Mouse (Mus musculus): ENCODE results near the gene Dlg3.

The Dlg3 gene

GRCm38 (mm10) chrX:100767181-100767884 is at the start of gene Dlg3:
TSS of gene Dlg3 (plus strand) at chrX:100767722.
- peak; percentile 39 for DNase-seq (ENCODE audit: low read depth, low spot score)

DNA sequence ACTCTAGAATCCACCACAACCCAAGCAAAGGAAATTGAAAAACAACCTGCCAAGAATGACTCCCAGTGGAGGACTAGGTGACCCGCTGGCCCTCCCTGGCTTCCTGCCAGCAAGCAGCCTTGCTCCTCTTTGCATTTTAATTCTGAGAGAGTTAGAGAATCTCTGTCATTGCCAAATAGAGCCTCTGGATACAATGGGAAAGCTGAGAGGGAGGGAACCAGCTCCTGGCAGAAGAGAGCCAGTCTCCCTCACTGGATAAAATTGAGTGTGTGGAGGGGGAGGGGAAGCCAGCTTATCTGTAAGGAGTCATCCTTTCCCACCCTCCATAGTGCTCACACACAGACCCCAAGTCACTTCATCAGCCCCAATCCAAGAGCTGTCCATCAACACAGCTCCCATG is 38.6 kb upstream of the Dlg3 start:
- no peak for DNase-seq (ENCODE audit: low read depth, low spot score)

DNA sequence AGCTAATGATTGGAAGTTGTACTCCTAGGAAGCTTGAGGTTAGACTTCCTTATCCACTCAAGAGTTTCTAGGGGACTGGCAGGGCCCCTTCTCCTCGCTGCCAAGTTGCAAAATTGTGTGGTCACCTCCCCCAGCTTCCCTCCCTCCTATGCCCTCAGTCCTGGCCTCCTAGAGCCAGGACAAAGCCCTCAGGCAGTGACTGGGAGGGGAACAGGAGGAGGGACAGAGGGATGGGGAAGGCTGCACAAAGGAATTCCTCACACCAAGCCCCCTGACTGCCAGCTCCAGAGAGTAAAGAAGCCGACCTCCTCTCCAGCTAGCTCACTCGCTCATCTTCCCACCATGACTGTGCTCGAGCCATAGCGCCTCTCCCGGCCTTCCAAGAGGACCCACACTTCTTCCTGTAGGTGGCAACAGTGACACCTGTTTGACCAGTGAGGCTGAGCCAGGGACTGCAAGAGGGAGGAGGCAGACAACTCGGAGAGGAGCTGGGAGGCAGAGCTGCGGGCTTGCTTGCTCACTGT is 37.8 kb upstream of the Dlg3 start, which contains the start of gene Gdpd2:
Gene Gdpd2, plus strand, starts transcription at position 209 of the 524 bp plus-strand sequence.
- peak; percentile 22 for DNase-seq (ENCODE audit: low read depth, low spot score)

- no peak for DNase-seq (ENCODE audit: low read depth, low spot score)
These were observed 37.3 kb upstream of the Dlg3 start for GRCm38 (mm10) chrX:100730266-100730665.

- no peak for DNase-seq (ENCODE audit: low read depth, low spot score)
These were observed 33.2 kb upstream of the Dlg3 start for GRCm38 (mm10) chrX:100734359-100734758.

GRCm38 (mm10) chrX:100738918-100739317 is 28.6 kb upstream of the Dlg3 start:
- no peak for DNase-seq (ENCODE audit: low read depth, low spot score)

- no peak for DNase-seq (ENCODE audit: low read depth, low spot score)
These were observed 28.1 kb upstream of the Dlg3 start for GRCm38 (mm10) chrX:100739443-100739842.

DNA sequence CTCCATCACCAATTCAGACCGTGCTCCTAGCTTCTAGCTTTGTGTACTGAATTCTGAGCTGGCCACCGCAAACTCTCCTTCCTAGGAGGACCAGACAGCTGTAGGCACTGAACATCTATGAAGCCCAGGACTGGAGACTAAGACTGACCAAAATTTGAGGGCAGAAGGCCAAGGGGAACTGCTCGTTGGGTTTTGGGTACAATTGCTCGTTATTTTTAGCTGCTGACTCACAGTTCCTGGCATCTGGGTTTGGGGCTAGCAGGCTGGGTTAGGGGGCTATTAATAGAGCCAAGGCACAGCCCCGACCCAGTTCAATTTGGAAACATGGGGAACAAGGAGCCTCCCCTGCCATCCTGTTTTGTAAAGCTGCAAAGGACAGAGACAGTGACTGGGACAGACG is 26.7 kb upstream of the Dlg3 start:
- DNase-seq (ENCODE audit: low read depth, low spot score), result no peak

GRCm38 (mm10) chrX:100741940-100742339 is 25.6 kb upstream of the Dlg3 start:
- peak; percentile 41 for DNase-seq (ENCODE audit: low read depth, low spot score)

DNA sequence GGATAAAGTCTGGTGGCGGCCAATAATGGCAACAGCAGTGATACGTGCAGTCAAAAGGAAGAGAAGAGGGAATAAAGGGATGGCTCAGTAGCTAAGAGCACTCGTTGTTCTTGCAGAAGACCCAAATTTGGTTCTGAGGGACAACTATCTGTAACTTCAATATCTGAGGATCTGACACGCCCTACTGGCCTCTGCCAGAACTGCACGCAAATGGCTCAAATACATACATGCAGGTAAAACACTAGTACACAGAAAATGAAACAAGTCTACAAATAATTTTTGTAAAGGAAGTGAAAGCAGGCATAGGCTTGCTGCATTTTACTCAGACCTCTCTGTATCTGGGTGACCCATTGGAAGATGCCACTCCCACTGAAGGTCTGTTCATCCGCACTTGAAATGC is 1.7 kb upstream of the Dlg3 start:
- no peak for DNase-seq (ENCODE audit: low read depth, low spot score)

- DNase-seq (ENCODE audit: low read depth, low spot score), result no peak
These were observed 534 bp downstream of the Dlg3 start for GRCm38 (mm10) chrX:100767885-100768626.

GRCm38 (mm10) chrX:100769281-100769680 is 1.8 kb downstream of the Dlg3 start:
- DNase-seq (ENCODE audit: low read depth, low spot score), result no peak

- DNase-seq (ENCODE audit: low read depth, low spot score), result no peak
These were observed 6.9 kb downstream of the Dlg3 start for GRCm38 (mm10) chrX:100774341-100774811.

GRCm38 (mm10) chrX:100775405-100775804 is 7.9 kb downstream of the Dlg3 start:
- no peak for DNase-seq (ENCODE audit: low read depth, low spot score)

DNA sequence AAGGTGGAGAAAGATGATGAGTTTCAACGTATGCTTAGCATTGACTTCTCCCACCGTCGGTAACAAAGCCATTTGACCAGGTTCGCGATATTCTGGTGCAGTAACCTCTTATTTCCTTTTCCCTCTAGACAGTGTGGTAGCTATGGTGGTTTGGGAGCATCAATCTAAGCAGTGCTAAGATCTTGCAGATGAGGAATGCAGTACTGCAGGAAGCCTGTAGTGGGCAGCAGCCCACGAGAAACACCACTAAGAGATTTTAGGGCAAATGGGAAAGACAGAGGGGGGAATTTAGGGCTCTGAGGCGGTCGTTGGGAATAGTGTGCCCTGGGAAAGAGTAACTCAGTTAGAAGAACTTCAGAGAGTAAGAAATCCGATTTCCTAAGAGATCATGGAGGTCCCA is 9.0 kb downstream of the Dlg3 start:
- peak; percentile 45 for DNase-seq (ENCODE audit: low read depth, low spot score)

GRCm38 (mm10) chrX:100776985-100777654 is 9.6 kb downstream of the Dlg3 start:
- peak; percentile 67 for DNase-seq (ENCODE audit: low read depth, low spot score)

DNA sequence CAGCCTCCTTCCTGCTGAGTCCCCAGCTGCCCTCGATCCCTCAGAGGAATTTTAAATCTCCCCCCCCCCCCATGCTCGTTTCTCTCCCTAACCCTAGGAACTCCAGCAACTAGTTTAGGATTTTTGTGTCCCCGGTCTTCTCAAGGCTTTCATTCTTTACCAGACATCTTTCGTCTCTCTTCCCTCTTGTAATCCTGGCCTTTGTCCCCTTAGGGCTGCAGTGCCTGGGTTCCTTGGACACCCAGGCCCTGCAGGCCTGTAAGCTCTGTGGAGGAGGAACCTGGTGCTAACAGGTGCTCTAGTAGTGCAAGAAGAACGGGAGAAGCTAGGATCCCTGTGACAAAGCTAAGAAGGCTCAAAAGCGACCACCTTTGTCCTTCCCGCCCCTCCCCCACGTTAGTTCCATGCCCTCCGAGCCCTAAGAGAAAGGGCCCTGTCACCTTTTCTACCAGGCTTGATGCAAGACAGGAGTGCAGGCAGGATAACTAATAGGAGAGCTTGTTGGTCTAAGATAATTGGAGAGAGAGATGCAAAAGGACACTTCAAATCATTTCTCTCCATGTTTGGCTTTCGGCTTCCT is 10.2 kb downstream of the Dlg3 start:
- no peak for DNase-seq (ENCODE audit: low read depth, low spot score)

DNA sequence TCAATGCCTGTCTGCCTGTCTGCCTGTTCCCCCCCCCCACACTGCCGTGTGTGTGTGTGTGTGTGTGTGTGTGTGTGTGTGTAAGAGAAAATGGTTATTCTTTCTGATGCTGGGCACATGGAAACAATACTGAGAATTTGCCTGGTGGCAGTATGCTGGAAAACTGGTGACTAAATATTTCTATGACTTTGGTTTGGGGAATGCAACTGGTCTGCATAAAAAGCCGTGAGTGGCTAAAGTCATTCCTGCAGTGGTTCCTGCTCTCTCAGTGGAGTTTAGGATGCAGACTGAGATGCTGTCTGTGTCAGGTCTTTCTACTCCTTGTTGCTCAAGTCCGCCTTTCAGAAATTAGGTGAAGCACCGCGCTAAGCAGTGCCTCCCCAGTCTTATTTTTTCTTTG is 10.9 kb downstream of the Dlg3 start:
- DNase-seq (ENCODE audit: low read depth, low spot score), result no peak

DNA sequence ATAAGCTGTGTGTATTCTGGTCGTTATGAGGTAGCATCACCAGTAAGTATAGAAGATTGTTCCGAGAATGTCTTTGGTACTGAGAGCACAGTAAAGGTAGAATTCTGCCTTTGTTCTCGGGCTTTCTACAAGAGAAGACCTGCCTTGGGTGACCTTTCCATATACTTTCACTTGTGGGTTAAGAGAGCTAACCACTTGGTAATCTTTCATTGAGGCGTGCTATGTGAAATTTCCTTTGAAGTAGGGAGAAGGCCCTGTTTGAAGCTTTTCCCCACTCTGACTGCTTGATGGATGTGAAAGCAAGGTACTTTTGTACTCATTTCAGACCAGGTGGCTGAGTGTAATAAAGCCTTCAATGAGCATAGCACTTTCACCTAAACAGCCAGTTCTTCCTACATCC is 21.8 kb downstream of the Dlg3 start:
- no peak for DNase-seq (ENCODE audit: low read depth, low spot score)

DNA sequence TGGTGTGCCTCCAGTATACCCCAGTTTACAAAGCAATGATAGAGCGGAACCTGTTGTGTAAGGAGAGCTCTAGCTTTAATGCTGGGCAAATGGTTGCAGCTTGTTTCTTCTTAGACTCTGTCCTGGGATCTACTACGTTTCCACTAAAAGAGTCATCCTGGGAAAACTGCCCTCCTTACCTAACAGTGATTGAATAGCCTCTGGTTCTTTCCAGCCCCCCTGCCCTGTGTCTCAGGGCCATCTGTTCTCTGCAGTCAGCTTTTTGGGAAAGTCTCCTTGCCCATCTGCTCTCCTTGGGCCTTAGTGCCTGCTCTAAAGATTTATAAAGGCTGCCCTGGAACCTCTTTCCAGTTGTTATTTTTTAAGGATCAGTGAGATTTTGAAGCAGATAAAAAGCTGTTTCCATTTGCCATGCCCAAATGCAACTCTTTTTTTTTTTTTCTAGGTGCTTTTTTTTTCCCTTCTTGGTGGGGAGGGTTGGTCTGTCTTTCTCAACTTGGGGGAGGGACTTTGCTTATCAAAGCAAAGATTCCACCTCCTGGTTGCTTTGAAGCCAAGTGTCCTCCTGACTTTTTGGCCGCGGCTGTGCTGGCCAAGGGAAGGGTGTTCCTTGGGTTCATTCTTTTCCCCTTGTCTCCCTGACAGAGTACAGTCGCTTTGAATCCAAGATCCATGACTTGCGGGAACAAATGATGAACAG is 28.7 kb downstream of the Dlg3 start:
- no peak for DNase-seq (ENCODE audit: low read depth, low spot score)

DNA sequence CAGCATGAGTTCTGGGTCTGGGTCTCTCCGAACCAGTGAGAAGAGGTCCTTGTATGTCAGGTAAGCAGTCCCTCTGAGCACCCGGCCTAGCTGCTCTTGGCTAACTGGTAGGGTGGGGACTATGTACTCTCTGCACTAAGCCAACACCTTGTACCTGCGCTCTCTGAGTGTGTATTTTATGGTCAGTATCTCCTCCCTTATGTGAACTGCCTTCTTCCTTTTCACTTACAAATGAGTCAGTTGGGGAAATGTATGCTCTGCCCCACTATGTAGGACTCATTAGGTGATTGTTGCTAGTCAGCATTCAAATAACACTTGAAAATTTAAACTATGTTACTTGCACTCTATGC is 29.2 kb downstream of the Dlg3 start:
- no peak for DNase-seq (ENCODE audit: low read depth, low spot score)

Data from embryo, embryonic 11.5 days (tissue).